Mouse (Mus musculus) heart, adult 2 months (tissue): Measurements from ENCODE around the gene H2afy2. TPM values are rescaled to one million over a fixed set of nuclear protein-coding genes. Genes with fewer than 3 reads are reported as not detected.

Experiments used
- DNase-seq, 2 experiments: peaks; one replicate each; pipeline ENCODE4 v3.0.0; 2021
- H3K27ac ChIP-seq: fragments of 200-600 bp; 2 replicates; pipeline ENCODE4 v1.8.1; 2022
- H3K27me3 ChIP-seq: fragments of 200-500 bp; 2 replicates; pipeline ENCODE4 v1.6.1; 2012; ENCODE audit warnings: mild to moderate bottlenecking, low read length, inconsistent platforms, mixed read lengths; ENCODE audit not compliant: control insufficient read depth, insufficient read depth
- H3K36me3 ChIP-seq: fragments of 200-500 bp; 2 replicates; pipeline ENCODE4 v1.6.1; 2012; ENCODE audit warnings: low read length, inconsistent platforms; ENCODE audit not compliant: control insufficient read depth, insufficient read depth
- H3K4me1 ChIP-seq: fragments of 200-500 bp; 2 replicates; pipeline ENCODE4 v1.6.1; 2011; ENCODE audit warnings: low read length; ENCODE audit not compliant: control insufficient read depth, insufficient read depth
- H3K4me3 ChIP-seq: fragments of 200-600 bp; 2 replicates; pipeline ENCODE4 v1.8.1; 2022
- H3K79me2 ChIP-seq: fragments of 200-500 bp; replicated peaks from 2 replicates; pipeline ENCODE4 v1.6.1; 2012; ENCODE audit warnings: mild to moderate bottlenecking, inconsistent platforms, low read length, moderate library complexity, mixed read lengths; ENCODE audit not compliant: control insufficient read depth, insufficient read depth
- H3K9ac ChIP-seq: fragments of 200-500 bp; 2 replicates; pipeline ENCODE4 v1.6.1; 2012; ENCODE audit warnings: low read depth, mild to moderate bottlenecking, control low read depth, inconsistent platforms, low read length, mixed read lengths
- CTCF ChIP-seq: fragments of 200-600 bp; IDR thresholded peaks from 2 replicates; pipeline ENCODE4 v1.8.1; 2022; ENCODE audit warnings: antibody characterized with exemption, mild to moderate bottlenecking, moderate library complexity
- EP300 ChIP-seq: fragments of 200-500 bp; IDR thresholded peaks from 2 replicates; pipeline ENCODE4 v1.6.1; 2011; ENCODE audit warnings: low read depth, low read length, control low read depth; ENCODE audit not compliant: insufficient read depth
- POLR2A ChIP-seq: fragments of 200-500 bp; IDR thresholded peaks from 2 replicates; pipeline ENCODE4 v1.6.1; 2011; ENCODE audit warnings: mild to moderate bottlenecking, low read depth, low read length, control low read depth; ENCODE audit not compliant: insufficient read depth
- WGBS: fragments of 180-500 bp; shearing (Covaris S2); methylation state at CpG from one replicate; pipeline ENCODE4 v1.1.7; 2018; 5-methylcytosine and 5-hydroxymethylcytosine counted together
- intact Hi-C: fragments of 180-260 bp; cut with DNase I; formaldehyde crosslinking; loops from one replicate; pipeline ENCODE4 v1.15.1; 2025
- polyA plus RNA-seq: library from polyadenylated mRNA; depleted of rRNA; stranded (reverse); fragments of >200 nt; gene quantifications from 2 replicates; pipeline ENCODE4 v1.2.3, GENCODE M21; 2012
- total RNA-seq, 2 experiments: library from RNA; stranded (reverse); gene quantifications; 2 replicates each; pipeline ENCODE4 v1.2.3; 2021

Gene H2afy2
- total and polyA plus RNA-seq, 3 experiments = 3.4 to 4.7 (median 4.2) TPM

- no peaks in the 10 kb centered on the region for H3K27me3 ChIP-seq
- no peak for TF ChIP-seq EP300
- TF ChIP-seq CTCF = no peak
- TF ChIP-seq POLR2A = no peak
- H3K4me1 ChIP-seq = 0 out of 2 replicates have a peak, but pooled peaks cover 1% of the 10 kb centered on the region
- H3K4me3 ChIP-seq = no peak overlapping the region
- H3K27ac ChIP-seq = no peak overlapping the region
- H3K36me3 ChIP-seq = no peaks in the 10 kb centered on the region
- 89% methylated on average over 32 of the region's 32 CpGs for WGBS
- no peak for DNase-seq
- no peaks in the 10 kb centered on the region for H3K79me2 ChIP-seq
- intact Hi-C loops = no loop called here
- no peak overlapping the region for H3K9ac ChIP-seq
Observed at GRCm38 (mm10) chr10:61827950-61828936, 44.3 kb upstream of the H2afy2 start.

GRCm38 (mm10) chr10:61826753-61827435 is 42.9 kb upstream of the H2afy2 start:
- DNase-seq = no peak
- no peak overlapping the region for H3K9ac ChIP-seq
- TF ChIP-seq EP300 (no peak), CTCF (no peak), POLR2A (no peak)
- no peaks in the 10 kb centered on the region for H3K27me3 ChIP-seq
- H3K79me2 ChIP-seq = no peaks in the 10 kb centered on the region
- 0 out of 2 replicates have a peak, but pooled peaks cover 1% of the 10 kb centered on the region for H3K4me1 ChIP-seq
- intact Hi-C loops = no loop called here
- H3K4me3 ChIP-seq = no peak overlapping the region
- 46% methylated on average over 16 of the region's 16 CpGs for WGBS
- no peak overlapping the region for H3K27ac ChIP-seq
- no peaks in the 10 kb centered on the region for H3K36me3 ChIP-seq

- H3K27ac ChIP-seq = no peak overlapping the region
- no peaks in the 10 kb centered on the region for H3K36me3 ChIP-seq
- no peaks in the 10 kb centered on the region for H3K27me3 ChIP-seq
- intact Hi-C loops = no loop called here
- WGBS = 69% methylated on average over 13 of the region's 13 CpGs
- no peak overlapping the region for H3K4me3 ChIP-seq
- no peak overlapping the region for H3K9ac ChIP-seq
- DNase-seq = no peak
- no peaks in the 10 kb centered on the region for H3K79me2 ChIP-seq
- H3K4me1 ChIP-seq = 0 out of 2 replicates have a peak, but pooled peaks cover 1% of the 10 kb centered on the region
- TF ChIP-seq EP300 (no peak), POLR2A (no peak), CTCF (no peak)
Observed at GRCm38 (mm10) chr10:61825979-61826752, 42.2 kb upstream of the H2afy2 start.

GRCm38 (mm10) chr10:61825536-61825935 is 41.6 kb upstream of the H2afy2 start:
- intact Hi-C loops = no loop called here
- H3K4me1 ChIP-seq = 0 out of 2 replicates have a peak, but pooled peaks cover 1% of the 10 kb centered on the region
- no peak for TF ChIP-seq POLR2A
- no peak for TF ChIP-seq EP300
- no peak for TF ChIP-seq CTCF
- 59% methylated on average over 5 of the region's 5 CpGs for WGBS
- H3K27ac ChIP-seq = no peak overlapping the region
- no peak overlapping the region for H3K4me3 ChIP-seq
- H3K27me3 ChIP-seq = no peaks in the 10 kb centered on the region
- DNase-seq = no peak
- no peak overlapping the region for H3K9ac ChIP-seq
- no peaks in the 10 kb centered on the region for H3K79me2 ChIP-seq
- no peaks in the 10 kb centered on the region for H3K36me3 ChIP-seq

- intact Hi-C loops = no loop called here
- H3K27me3 ChIP-seq = no peaks in the 10 kb centered on the region
- H3K36me3 ChIP-seq = no peaks in the 10 kb centered on the region
- 66% methylated on average over 4 of the region's 4 CpGs for WGBS
- H3K79me2 ChIP-seq = no peaks in the 10 kb centered on the region
- DNase-seq = no peak
- TF ChIP-seq CTCF = no peak
- no peak for TF ChIP-seq POLR2A
- TF ChIP-seq EP300 = no peak
- no peak overlapping the region for H3K27ac ChIP-seq
- H3K4me3 ChIP-seq = no peak overlapping the region
- H3K9ac ChIP-seq = no peak overlapping the region
- H3K4me1 ChIP-seq = 0 out of 2 replicates have a peak, but pooled peaks cover 1% of the 10 kb centered on the region
Observed at GRCm38 (mm10) chr10:61823731-61824115, 39.8 kb upstream of the H2afy2 start.
